Mouse (Mus musculus) ES-CJ7 (cell line): ENCODE results near the gene Ndufb7.
"Not testable (repeated sequence)": the region's sequence is repeated elsewhere in the genome, so short reads cannot be mapped to it uniquely, and the experiment has no call there.

ENCODE experiments used
- DNase-seq: peaks from one replicate; pipeline ENCODE4 v3.0.0; 2011; ENCODE audit warnings: low read depth, low spot score

The Ndufb7 gene

GRCm38 (mm10) chr8:83566469-83567395 is at the start of gene Ndufb7:
Gene Ndufb7, plus strand, starts transcription at chr8:83566671.
- DNase-seq = peak; percentile 92

- DNase-seq = no peak
Observed at GRCm38 (mm10) chr8:83520432-83520831, 46.0 kb upstream of the Ndufb7 start.

DNA sequence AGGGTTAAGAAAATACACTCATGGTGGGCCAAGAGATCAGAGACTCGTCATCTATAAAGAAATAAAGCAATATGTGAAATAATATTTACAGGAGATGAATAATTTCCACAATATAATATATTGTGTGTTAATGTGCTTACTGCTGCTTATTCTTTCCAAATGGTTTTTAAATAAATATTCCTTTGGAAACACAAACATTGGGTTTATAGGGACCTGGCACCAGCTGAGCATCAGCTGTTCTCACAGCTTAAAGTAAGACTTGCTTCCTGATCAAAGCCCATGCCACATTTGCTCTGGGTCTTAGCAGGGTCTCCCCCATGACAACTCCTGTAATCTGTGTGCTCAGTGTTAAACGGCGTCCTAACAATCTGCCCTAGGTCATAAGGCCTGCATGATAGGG is 45.6 kb upstream of the Ndufb7 start:
- DNase-seq = not testable (repeated sequence)

DNA sequence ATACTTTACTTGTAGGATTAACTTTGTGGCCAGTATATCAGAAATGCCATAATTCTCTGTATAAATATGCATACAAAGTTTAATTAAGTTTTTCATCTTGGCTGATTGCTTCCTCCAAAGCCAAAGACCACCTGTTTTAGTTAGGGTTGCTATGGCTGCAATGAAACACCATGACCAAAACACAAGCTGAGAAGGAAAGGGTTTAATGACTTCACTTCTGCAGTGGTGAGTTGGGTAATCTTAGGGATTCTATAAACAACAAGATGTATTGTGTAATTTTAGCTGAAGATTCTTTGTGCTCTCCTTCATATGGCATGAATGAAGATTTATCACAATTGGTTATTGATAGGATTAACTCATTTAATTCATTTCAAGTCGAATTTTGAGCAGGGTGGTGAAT is 45.2 kb upstream of the Ndufb7 start:
- no peak for DNase-seq

DNA sequence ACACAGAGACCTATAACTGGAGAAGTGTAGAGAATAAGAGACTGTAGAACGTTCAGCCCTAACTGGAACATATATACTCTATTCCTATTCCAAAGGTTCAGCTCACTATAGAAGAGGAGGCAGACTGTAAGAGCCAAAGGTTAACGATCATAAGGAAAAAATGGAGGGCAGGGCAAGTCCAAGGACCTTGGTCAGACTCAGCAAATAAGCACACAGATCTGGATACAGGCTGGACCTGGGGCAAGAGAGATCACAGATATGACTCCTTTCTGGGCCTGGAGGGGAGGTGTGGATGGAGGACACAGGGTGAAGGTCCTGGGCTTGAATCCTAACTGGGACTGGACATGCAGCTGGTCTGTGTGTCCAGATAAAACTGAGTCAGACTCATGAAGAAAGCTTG is 31.7 kb upstream of the Ndufb7 start:
- DNase-seq = no peak

DNA sequence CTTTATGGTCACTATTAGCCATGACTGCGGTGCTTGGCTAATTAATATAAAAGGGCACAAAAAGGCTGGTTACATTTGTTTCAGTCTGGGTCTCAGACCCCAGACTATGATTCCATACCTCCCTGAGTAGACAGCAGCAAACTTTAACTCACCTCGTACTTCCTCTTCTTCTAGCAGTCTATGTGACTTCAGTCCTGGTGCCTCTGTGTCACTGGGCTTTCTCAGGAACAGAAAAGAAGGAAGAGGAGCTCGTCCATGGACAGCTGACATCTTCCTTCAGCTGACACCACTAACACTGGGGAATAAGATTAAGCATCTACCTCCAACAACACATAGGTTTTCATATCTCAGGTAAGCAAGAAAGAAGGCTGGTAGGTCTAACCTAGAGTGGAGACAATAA is 30.7 kb upstream of the Ndufb7 start, which contains the start of gene Olfr370:
Gene Olfr370, plus strand, starts transcription at position 45 of the 400 bp plus-strand sequence.
- DNase-seq = no peak

DNA sequence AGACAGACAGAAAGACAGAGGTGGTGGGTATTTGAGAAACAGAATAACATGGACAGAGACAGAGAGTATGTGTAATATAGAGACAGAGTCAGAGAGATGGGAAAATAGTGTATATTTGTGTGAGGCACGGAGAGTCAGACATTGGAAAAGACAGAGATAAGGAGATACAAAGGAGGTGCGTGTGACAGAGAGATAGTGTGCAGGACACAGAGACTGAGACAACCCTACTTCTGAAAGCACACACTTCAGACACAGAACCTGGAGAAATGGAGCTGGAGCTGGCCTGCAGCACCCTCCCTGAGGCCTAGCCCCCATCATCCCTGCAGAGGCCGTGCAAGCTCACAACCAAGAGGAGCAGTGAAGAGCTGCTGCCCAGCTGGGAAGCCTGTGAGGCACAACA is 3.8 kb upstream of the Ndufb7 start:
- no peak for DNase-seq

GRCm38 (mm10) chr8:83563246-83563645 is 3.2 kb upstream of the Ndufb7 start:
- no peak for DNase-seq

DNA sequence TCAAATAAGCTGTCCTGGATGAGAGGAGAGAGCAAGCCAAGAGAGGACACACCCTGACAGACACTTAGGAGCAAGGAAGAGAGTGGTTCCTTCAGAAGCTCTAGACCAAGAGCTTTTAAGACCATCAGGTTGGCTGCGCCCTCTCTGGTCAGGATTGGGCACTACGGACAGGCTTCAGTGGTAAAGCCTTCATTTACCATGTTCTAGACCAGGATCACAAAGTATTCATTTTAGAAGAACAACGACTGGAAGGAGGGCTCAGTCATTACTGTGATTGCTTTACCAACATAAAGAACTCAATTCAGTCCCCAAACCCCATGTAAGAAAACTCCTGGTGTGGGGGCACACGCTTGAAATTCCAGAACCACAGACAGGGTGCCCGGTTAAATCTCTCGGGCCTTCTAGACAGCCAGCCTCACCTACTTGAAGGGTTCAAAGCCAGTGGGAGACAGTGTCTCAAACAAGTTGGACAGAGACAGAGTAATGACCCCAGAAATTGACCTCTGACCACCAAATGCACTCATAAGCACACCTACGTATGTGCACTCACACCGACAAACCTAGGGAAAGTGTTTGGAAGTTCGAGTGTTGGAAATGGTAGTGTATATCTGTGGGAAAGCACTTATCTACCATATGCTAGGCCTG is 618 bp upstream of the Ndufb7 start:
- peak; percentile 41 for DNase-seq

DNA sequence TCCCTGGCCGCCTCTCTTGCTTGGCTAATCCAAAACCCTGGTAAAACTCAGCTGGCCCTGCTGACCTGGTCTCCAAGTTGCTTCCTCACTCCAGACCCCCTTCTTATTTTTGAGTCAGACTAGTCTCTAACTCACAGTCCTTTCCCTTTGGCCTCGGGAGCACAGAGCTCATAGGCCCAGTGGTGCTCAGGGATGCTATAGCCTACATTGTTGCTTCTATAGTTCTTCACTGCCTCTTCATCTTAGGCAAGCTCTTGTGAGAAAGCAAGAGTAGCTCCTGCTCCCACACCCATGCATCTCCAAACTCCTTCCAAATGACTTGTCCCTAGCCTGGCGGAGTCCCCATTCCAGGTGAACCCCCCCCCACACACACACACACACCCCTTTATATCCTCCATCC is 1.2 kb downstream of the Ndufb7 start:
- no peak for DNase-seq

- DNase-seq = peak; percentile 64
Observed at GRCm38 (mm10) chr8:83568128-83568527, 1.7 kb downstream of the Ndufb7 start.

- DNase-seq = no peak
Observed at GRCm38 (mm10) chr8:83568755-83569154, 2.3 kb downstream of the Ndufb7 start.

GRCm38 (mm10) chr8:83569165-83569564 is 2.7 kb downstream of the Ndufb7 start:
- DNase-seq = no peak

- no peak for DNase-seq
Observed at GRCm38 (mm10) chr8:83570272-83571000, 4.0 kb downstream of the Ndufb7 start.

DNA sequence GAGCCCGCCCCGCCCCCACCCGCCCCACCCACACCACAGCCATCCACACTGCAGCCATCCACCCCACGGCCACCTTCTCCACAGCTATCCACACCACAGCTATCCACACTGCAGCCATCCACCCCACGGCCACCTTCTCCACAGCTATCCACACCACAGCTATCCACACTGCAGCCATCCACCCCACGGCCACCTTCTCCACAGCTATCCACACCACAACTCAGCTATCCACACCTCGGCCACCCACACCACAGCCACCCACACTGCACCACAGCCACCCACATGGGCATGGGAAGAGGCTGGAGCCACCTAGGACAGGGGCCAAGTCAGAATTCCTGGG is 4.5 kb downstream of the Ndufb7 start:
- DNase-seq = not testable (repeated sequence)

DNA sequence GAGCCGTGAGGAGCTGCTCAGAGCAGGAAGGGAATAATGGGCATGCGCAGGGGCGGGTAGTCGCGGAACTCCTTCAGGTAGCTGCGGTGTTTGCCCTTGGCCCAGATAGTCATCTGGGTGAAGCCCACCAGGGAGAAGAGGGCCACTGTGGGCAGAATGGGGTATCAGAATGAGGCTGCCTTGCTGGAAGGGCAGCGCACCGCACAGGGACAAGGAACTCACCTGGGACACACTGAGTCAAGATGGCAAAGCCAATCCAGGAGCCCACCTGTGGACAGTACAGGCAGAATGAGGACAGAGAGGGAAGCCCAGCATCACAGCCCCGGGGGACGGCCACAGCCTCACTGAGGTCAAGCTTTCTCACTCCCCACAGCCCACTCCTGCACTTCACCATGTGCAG is 5.3 kb downstream of the Ndufb7 start:
- no peak for DNase-seq

GRCm38 (mm10) chr8:83572246-83572812 is 5.9 kb downstream of the Ndufb7 start:
- no peak for DNase-seq

GRCm38 (mm10) chr8:83573140-83573875 is 6.8 kb downstream of the Ndufb7 start:
- no peak for DNase-seq

DNA sequence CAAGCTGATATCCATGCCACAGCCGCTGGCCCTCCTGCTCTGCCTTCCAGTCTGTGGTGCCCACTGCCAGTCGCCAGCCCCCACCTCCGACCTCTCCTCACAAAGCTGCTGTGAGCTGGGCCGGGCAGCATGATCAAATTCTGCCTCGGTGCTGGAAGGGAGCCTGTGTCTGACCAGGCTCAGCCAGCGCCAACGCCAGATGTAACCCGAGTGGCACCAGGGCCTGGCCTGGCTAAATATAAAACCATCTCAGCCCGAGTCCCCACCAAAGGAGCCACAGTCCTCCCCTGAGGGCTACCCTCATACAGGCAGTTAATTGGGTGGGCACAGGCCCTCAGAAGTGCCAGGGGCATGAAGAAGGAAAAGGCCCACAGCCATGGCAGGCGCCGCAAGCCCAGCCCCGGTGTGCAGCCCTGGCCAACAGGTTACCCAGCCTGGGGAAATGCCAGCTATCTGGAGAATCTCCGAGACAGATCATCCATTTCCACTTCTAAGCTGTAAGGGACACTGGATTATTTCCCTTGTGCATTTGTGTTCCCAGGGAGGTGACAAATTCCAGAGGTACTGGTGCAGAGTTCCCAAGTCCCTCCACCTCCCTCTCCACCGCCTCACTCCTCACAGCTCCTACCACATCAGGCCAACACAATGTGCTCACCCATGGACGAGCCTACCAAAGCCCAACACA is 8.3 kb downstream of the Ndufb7 start:
- no peak for DNase-seq
